Mouse (Mus musculus) MN1 (cell line): ENCODE results near the gene Tmsb10.
A peak's percentile ranks its signal among the peaks of the same experiment; 100 is the strongest.

Experiments used
- DNase-seq: peaks from one replicate; pipeline ENCODE4 v3.0.0-alpha.2; 2016; ENCODE audit warnings: low spot score

Tmsb10 gene

GRCm38 (mm10) chr6:72955517-72956198 is 2.9 kb downstream of the Tmsb10 start:
- DNase-seq: no peak

DNA sequence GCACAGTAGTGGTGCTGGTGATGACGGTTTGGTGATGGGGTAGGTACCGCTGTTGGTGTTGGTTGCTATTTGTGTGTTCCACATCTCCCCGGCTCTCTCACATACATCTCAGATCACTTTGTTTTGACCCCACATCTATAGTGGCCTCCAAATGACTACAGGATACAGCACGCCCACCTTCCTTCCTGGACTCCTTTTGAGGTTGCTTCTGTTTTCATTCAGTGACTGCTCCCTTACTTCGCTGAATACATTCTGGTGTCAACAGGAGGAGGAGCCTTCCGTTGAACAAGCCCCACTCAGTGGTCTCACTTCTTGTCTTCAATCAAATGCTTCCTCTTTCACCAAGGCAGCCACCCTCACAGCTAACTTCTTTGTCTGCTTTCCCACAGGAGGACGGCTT is 3.8 kb downstream of the Tmsb10 start:
- no peak for DNase-seq

DNA sequence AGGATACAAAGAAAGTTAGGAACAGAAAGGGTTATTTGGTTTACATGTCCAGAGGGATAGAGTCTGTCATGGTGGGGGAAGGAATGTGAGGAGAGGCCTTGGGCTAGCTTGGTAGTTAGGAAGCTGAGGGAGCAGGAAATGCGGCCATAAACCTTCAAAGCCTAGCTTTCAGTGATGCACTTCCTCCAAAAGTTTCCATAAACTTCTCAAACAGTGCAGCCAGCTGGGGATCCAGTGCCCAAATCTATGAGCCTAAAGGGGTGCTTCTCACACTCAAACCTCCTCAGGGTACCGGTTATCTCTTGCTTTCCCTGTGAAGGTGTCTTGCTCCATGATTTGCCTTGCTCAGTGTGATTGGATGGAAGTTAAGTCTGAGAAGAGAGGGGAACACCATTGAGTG is 5.6 kb downstream of the Tmsb10 start:
- DNase-seq: no peak

DNA sequence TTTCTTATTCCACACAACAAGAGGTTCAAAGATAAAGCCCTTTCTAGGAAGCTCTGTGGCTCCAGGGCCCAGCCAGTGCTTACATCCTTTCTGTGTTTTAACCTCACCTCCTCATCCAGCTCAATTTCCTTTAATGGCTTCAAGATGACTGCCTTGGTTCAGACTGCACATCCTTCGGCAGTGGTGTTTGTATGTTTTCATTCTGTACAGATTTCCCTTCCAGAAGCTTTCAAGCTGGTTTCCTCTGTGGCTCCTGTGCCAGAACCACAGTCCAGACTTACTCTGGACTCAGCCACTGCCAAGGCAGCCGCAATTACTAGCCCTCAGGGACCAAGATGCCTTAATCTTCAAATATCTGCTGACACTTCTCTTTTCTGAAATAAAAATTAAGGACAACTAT is 6.3 kb downstream of the Tmsb10 start:
- no peak for DNase-seq

GRCm38 (mm10) chr6:72949161-72949756 is 9.3 kb downstream of the Tmsb10 start:
- no peak for DNase-seq

DNA sequence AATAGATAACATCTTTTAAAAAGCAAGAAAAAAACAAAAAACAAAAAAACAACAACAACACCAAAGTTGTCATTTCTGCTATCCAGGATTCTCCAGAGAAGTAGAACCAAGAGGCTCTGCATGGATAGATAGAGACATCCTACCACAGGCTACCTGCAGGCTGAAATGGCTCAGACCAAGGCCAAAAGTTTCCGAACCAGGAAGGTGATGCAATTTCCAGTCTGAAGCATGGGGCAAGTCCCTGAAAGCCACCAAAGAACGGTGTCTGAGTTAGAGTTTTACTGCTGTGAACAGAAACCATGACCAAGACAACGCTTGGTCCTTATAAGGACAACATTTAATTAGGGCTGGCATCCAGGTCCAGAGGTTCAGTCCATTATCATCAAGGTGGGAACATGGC is 10.2 kb downstream of the Tmsb10 start:
- DNase-seq: no peak

DNA sequence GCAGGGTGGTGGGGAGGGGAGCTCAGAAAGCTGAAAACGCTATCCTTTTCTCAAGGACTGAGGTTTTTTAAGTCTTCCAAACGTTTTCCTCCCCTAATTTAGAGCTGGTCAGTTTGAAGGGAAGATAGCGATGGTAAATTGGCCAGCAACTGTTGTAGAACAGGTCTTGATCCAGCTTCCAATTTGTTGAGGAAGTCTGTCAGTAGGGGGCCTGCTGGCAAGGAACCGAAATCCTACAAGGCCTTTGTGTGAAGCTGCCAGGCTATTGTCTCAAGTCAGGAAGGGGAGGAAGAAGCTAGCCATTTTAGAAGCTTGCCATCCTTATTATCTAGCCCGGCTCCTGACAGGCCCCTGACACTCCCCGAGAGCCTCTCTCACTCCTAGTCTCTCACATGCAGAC is 10.6 kb downstream of the Tmsb10 start:
- DNase-seq: no peak

DNA sequence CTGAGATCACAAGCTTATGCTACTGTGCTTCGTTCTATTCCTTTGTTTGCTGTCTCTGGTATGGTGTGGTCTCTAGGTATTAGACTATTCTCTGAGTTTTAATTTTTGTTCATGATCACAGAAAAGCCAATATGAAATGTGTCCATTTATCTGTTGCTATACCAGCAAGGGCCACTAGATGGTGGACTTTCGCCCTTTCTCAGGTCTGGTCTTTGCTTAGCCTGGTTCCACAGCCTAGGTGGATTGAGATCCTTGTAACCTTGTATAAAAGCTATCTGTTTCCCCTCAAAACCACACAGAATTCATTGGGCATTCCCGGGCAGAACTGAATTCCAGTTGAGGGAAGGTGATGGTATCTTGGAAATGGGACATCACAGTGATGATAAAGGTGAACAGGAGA is 18.1 kb downstream of the Tmsb10 start:
- peak; percentile 64 for DNase-seq

DNA sequence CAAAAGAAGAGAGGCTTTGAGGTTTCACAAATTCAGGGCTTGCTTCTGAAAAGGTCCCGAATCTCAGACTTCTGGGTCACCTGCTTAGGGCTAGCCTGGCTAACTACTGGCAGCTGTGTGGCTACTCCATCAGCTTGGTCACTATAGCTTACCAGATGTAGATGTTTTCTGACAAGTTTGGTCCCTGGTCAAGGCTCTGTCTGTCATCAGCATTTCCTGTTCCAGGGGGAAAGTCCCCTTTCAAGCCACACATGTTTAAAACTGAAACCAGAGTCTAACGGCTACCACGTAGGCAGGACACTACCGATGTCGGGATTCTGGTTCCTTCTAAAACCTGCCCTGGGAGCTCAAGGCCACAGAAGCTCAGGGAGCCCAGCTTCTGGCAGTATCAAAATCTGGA is 20.7 kb downstream of the Tmsb10 start:
- no peak for DNase-seq

GRCm38 (mm10) chr6:72937430-72937829 is 21.1 kb downstream of the Tmsb10 start:
- DNase-seq: no peak

DNA sequence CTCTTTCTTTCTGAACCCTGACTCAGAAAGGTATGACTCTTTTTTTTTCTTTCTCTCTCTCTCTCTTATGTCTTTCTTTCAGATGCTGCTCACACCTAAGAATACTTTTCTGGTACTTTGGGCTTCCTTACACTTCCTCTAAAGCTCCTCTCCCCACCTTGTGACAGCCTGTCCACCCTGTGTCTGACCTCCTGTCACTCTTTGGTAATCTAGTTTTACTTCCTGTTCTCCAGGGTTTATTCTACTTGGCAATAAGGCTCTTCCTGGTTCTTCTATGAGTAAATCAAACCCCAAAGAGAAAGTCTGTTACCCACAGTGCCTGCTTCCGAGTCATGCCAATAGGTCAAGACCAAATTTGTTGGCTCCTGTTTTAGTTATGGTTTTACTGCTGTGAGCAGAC is 25.6 kb downstream of the Tmsb10 start:
- no peak for DNase-seq

DNA sequence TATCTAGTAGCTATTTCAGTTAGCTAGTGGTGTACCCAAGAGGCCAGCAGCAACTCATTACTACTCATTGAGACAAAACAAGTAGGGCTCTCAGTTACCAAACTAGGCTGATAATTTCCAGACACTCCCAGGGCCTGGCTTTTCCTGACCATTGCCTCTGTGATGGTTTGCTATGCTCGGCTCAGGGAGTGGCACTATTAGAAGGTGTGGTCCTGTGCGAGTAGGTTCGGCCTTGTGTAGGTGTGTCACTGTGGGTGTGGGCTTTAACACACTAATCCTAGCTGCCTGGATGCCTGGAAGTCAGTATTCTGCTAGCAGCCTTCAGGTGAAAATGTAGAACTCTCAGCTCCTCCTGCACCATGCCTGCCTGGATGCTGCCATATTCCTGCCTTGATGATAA is 27.0 kb downstream of the Tmsb10 start:
- DNase-seq: no peak

DNA sequence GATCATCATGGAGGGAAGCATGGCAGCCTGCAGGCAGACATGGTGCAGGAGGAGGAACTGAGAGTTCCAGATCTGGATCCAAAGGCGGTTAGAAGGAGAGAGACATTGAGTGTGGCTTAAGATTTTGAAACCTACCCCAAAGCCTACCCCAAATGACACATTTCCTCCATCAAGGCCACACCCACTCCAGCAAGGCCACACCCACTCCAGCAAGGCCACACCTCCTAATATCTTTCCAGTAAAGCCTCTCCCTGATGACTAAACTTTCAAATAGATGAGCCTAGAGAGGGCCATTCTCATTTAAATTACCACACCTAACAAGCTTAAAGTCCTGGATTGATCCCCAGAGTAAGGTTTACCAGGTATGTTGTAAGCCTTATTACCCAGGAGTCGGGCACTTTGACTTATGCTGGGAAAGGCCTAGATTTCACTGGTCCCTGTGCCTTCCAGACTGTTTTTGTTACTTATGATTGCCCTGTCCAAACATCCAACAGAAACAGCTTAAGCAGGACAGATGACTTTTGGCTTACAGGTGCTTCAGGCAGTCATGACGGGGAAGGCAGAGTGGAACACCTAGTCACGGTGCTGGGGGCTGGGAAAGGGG is 28.7 kb downstream of the Tmsb10 start:
- DNase-seq: no peak

DNA sequence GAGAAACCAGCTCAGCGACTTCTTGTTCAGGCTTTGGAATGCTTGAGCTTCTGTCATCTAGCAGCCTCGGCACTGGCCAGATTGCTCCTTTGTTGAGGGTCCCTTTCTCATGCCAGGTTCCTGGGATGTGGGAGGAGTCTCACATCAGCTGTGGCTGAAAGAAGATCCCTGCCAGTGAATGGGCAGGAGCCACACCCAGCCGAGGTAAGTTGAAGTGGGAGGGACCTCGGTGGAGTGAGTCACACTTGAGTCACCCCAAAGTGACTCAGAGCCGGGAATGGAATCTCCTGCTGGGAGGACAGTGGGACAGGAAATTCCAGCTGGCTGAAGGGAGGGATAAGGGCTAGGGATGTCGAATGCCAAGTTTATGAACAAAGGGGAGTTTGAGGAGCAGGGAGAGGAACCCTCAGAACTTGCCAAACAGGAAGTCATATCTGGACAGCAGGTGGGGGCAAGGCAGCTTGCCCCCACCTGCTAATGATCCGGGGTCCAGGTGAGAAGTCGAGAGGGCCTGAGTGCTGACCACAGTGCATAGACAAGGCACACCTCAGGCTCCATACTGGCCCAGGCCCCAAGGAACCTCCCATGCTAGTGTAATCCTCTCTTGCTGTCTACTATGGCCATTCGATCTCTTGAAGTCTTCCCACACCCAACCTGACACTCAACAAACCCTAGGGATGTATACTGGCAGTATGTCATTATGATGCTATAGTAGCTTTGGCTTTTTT is 31.6 kb downstream of the Tmsb10 start:
- peak; percentile 7 for DNase-seq

DNA sequence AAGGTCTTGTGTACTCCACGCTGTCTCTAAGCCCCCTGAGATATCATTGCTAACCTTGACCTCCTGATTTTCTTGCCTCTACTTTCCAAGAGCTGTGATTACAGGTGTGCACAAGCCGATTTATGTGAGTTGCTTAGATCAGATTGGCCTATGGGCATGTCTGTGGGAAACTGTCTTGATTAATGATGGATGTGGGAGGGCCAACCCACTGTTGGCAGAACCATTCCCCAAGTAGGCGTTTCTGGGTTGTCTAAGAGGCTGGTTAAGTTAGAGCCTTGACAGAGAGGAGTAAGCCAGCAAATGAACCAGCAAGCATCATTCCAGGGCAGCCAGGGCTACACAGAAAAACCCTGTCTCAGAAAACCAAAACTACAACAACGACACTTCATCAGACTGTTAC is 32.5 kb downstream of the Tmsb10 start:
- no peak for DNase-seq

DNA sequence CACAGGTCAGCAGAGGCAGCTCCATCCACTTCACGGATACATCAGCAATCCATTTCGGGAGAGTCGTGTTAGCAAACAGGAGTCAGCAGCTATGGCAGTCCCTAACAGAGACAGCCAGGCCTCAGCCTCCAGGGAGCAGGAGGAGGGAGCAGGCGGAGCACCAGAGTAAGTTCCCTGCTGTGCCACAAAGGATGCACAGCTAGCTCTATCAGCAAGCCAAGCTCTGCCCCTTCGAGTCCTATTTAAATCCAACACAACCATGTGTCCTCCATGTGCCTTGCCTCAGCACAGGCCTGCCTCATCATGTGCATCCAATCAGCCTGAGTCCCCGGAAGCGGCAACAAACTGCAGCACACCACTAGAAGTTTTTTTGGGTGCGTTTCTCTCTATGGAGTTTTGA is 35.2 kb downstream of the Tmsb10 start:
- no peak for DNase-seq

DNA sequence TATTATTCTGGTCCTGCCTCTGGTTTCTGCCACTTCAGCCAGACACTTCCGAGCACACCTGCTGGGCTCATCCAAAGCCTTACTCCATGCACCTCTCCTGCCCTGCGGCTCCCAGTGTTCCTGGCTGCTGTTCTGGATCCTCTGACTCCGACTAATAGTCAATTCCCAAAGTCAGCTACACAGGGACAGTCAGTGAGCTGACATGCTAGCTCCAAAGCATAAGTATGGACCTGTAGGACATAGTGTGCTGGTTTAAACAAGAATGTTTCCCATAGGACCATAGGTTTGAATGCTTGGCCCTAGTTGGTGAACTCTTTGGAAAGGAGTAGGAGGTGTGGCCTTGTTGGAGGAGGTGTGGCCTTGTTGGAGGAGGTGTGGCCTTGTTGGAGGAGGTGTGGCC is 37.5 kb downstream of the Tmsb10 start:
- DNase-seq: no peak

DNA sequence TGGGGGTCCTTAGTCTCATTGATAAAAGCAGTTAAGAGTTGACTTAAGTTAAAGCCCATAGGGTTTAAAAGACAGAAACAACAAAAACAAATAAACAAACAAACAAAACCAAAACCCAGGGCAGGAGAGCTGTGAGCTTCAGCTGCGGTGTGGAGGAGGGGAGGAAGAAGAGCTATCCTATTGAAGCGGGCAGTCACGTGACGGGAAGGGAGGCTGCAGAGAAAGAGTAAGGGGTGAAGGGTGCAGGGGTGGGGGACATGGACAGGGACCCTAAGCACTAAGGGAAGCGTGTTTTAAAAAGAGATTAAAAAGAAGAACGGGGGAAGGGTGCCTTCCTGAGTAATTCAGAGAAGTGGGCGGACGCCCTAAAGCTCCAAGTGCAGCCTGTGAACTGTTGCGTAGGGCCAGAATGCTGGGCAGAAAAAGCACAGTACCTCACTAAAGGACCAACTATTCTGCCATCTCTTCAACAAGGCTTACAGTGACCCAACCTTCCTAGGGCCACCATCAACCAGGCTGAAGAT is 40.0 kb downstream of the Tmsb10 start:
- no peak for DNase-seq

DNA sequence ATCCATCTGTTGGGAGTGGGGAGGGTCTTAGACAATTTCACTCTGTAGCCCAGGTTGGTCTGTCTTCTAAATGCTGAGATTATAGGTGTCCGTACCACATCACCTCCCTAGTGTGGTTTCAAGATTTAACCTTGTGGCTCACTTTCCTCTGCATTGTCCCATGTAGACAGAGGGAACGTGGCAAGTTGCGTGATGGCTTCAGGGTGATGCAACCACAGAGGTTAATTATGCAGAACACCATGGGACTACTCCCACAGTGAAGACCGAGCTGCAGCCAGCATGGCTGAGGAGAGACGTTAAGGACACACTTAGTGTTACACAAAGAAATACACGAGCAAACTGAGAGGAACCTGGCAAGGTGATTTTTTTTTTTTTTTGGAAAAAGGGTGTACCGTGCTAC is 42.2 kb downstream of the Tmsb10 start:
- no peak for DNase-seq

- no peak for DNase-seq
Measured at GRCm38 (mm10) chr6:72914087-72914749, 44.3 kb downstream of the Tmsb10 start.

DNA sequence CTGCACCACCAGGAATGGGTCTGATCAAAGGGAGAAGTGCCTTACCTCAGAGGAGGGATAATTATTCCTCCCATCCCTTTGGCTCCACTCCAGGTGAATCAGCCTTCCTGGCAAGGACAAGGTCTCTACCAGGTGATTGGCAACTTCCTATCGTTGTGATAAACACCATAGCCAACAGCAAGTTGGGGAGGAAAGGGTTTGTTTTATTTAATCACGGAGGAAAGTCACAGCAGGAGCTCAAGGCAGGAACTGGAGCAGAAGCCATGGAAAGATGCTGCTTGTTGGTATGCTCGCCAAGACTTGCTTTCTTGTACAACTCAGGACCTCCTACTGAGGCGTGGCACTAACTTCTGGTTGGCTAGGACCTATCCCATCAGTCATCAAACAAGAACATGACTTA is 47.3 kb downstream of the Tmsb10 start:
- no peak for DNase-seq
